ENCODE assay signal across 19 mouse cellular contexts in the genomic region with DNA sequence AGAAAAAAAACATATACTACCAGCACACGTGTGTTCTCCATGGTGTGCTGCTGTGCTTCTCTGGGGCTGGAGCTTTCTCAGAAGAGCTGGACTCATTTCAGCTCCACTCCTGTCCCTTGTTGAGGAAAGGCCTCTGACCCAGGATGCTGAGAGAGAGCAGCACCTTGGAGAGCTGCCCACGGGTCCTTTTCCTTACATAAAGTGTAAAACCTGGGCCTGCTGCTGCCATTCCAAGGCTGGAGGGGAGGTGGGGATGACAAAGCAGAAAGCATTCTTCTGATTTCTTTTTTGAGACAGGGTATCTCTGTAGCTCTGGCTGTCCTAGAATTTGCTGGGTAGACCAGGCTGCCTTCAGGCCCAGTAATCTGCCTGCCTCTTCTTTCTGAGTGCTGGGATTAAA. TPM values are rescaled to one million over a fixed set of nuclear protein-coding genes. Genes with fewer than 3 reads are reported as not detected.
A peak's percentile ranks its signal among the peaks of the same experiment; 100 is the strongest.
DNase-seq lines count a peak whose midpoint lies in the region; ATAC-seq and TF ChIP-seq lines count a peak whose summit lies in the region.
"Had no signal": no experiment of that assay in that cellular context is flagged by ENCODE, and none has a peak within 500 bp of the region (broad histone marks: within the 10 kb centered on the region; RNA-seq: fewer than 3 reads in every experiment).

No protein-coding gene starts in this region.

- ATAC-seq in CD4-positive, CD25-positive, alpha-beta regulatory T cell, adult 4 months = no peak
- ATAC-seq: liver, postnatal 0 days had no signal

- TF ChIP-seq CTCF in layer of hippocampus, adult 2 months (conservative IDR thresholded peaks at IDR 0.05) = no peak

- peak; percentile 28 to 40 for DNase-seq in cerebellum, postnatal 36 days
- no peak for DNase-seq in cerebellum, adult 9-11 months
- DNase-seq in layer of hippocampus, adult 2 months (ENCODE audit: low spot score in 2 of 2) = no peak
- DNase-seq in layer of hippocampus, adult 9-10 months (ENCODE audit: low spot score) = no peak
- DNase-seq in adipocyte (ENCODE audit: low spot score) = peak; percentile 79
- peak; percentile 23 for DNase-seq in yolk sac, embryonic 10.5 days (ENCODE audit: low spot score)
- DNase-seq in thymus, postnatal 25 days = no peak
- DNase-seq: adrenal gland, adult 8-10 months; cerebellum, adult 11-12 months; gastrocnemius, postnatal 14 days; layer of hippocampus, adult 9-11 months; liver; liver, postnatal 0 days; lung, postnatal 36 days; thymus, postnatal 36 days had no signal

- H3K27ac ChIP-seq in layer of hippocampus, adult 2 months = peak overlapping the region; percentile 67
- H3K27ac ChIP-seq: kidney, embryonic 15.5 days had no signal

- H3K4me3 ChIP-seq in layer of hippocampus, adult 2 months = no peak overlapping the region
- H3K4me3 ChIP-seq: erythroblast, embryonic 14.5 days; kidney, embryonic 15.5 days had no signal

RNA-seq across cellular contexts. Expression of gene Rnf114, which starts 14.3 kb away (rescaled TPM):
- total RNA-seq in layer of hippocampus, adult 2 months (2021) = 10 to 100 TPM; 50.9 to 51.6 TPM
- 100 to 1,000 TPM; 187 to 302 TPM for polyA plus RNA-seq in CD4-positive, CD25-positive, alpha-beta regulatory T cell, adult 4 months (2017; shearing (Covaris generic))

RNA-seq across cellular contexts. Expression of gene Spata2, which starts 14.6 kb away (rescaled TPM):
- 10 to 100 TPM; 80.9 to 82.4 TPM for total RNA-seq in layer of hippocampus, adult 2 months (2021)
- polyA plus RNA-seq in CD4-positive, CD25-positive, alpha-beta regulatory T cell, adult 4 months (2017; shearing (Covaris generic)) = 10 to 100 TPM; 10.5 to 20.9 TPM

RNA-seq across cellular contexts. Expression of gene Slc9a8, which starts 56.6 kb away (rescaled TPM):
- 10 to 100 TPM; 33.2 to 34.5 TPM for total RNA-seq in layer of hippocampus, adult 2 months (2021)
- 10 to 100 TPM; 42.4 to 75.1 TPM for polyA plus RNA-seq in CD4-positive, CD25-positive, alpha-beta regulatory T cell, adult 4 months (2017; shearing (Covaris generic))

RNA-seq across cellular contexts. Expression of gene Snai1, which starts 59.9 kb away (rescaled TPM):
- under 1 TPM; 0.64 to 0.82 TPM for total RNA-seq in layer of hippocampus, adult 2 months (2021)
- polyA plus RNA-seq in CD4-positive, CD25-positive, alpha-beta regulatory T cell, adult 4 months (2017; shearing (Covaris generic)) = under 1 TPM in 1 of 2 experiments, not detected in 1; 0.27 TPM
- total RNA-seq: monocyte, adult 5-6 weeks had no signal
- polyA plus RNA-seq: erythroblast, embryonic 14.5 days had no signal

Comparison
In these comparisons a context has a peak if more than half of its experiments do, and no peak if none do; other contexts are left out.
1. DNase-seq: peak in cerebellum, postnatal 36 days (2 of 2), adipocyte (single experiment) and yolk sac, embryonic 10.5 days (single experiment); none in cerebellum, adult 9-11 months (single experiment), layer of hippocampus, adult 2 months (0 of 2), layer of hippocampus, adult 9-10 months (single experiment) and thymus, postnatal 25 days (single experiment).